Mouse (Mus musculus): ENCODE results near the gene Sept8.
A peak's percentile ranks its signal among the peaks of the same experiment; 100 is the strongest.

- TF ChIP-seq USF1 (IDR thresholded peaks at IDR 0.05; ENCODE audit: low read depth) (no peak), CEBPB (IDR thresholded peaks at IDR 0.05; ENCODE audit: insufficient read depth, poor library complexity, severe bottlenecking) (no peak), TCF3 (IDR thresholded peaks at IDR 0.05; ENCODE audit: insufficient read length, low read depth) (no peak), TCF12 (IDR thresholded peaks at IDR 0.05; ENCODE audit: insufficient read depth, poor library complexity, severe bottlenecking) (no peak), POLR2A (IDR thresholded peaks at IDR 0.05; ENCODE audit: insufficient read length, low read depth) (no peak), POLR2AphosphoS2 (IDR thresholded peaks at IDR 0.05; ENCODE audit: insufficient read length, low read depth) (no peak), MYOG (IDR thresholded peaks at IDR 0.05; ENCODE audit: control insufficient read depth in 1 of 3, insufficient read depth in 1 of 3, insufficient read length in 2 of 3, low read depth in 2 of 3) (peak in 1 of 3 experiments; percentile 35), E2F4 (IDR thresholded peaks at IDR 0.05; ENCODE audit: insufficient read depth) (no peak), MYOD1 (IDR thresholded peaks at IDR 0.05; ENCODE audit: control insufficient read depth in 1 of 3, insufficient read length in 2 of 3, low read depth in 2 of 3) (no peak), SRF (IDR thresholded peaks at IDR 0.05; ENCODE audit: control insufficient read depth, insufficient read length, low read depth) (no peak), MAX (IDR thresholded peaks at IDR 0.05; ENCODE audit: low read depth) (no peak), REST (IDR thresholded peaks at IDR 0.05; ENCODE audit: insufficient read depth, insufficient read length) (no peak)
These were observed 9.6 kb downstream of the Sept8 start for GRCm38 (mm10) chr11:53528397-53529252.

All from myocyte (in vitro differentiated cells).